Mouse (Mus musculus) heart, adult 8-10 months (tissue): ENCODE data around the gene Btbd10. TPM values are rescaled to one million over a fixed set of nuclear protein-coding genes. Genes with fewer than 3 reads are reported as not detected.
A peak's percentile ranks its signal among the peaks of the same experiment; 100 is the strongest.

Experiments
- DNase-seq: peaks from one replicate; pipeline ENCODE4 v3.0.0; 2022; ENCODE audit warnings: low spot score
- total RNA-seq, 4 experiments: library from RNA; stranded (reverse); gene quantifications; 2 replicates each; pipeline ENCODE4 v1.2.4; 2022

Btbd10 gene
- 10 to 100 TPM in 2 of 4 experiments, 1 to 10 TPM in 2; 8.7 to 11.3 (median 9.9) TPM for total RNA-seq

DNA sequence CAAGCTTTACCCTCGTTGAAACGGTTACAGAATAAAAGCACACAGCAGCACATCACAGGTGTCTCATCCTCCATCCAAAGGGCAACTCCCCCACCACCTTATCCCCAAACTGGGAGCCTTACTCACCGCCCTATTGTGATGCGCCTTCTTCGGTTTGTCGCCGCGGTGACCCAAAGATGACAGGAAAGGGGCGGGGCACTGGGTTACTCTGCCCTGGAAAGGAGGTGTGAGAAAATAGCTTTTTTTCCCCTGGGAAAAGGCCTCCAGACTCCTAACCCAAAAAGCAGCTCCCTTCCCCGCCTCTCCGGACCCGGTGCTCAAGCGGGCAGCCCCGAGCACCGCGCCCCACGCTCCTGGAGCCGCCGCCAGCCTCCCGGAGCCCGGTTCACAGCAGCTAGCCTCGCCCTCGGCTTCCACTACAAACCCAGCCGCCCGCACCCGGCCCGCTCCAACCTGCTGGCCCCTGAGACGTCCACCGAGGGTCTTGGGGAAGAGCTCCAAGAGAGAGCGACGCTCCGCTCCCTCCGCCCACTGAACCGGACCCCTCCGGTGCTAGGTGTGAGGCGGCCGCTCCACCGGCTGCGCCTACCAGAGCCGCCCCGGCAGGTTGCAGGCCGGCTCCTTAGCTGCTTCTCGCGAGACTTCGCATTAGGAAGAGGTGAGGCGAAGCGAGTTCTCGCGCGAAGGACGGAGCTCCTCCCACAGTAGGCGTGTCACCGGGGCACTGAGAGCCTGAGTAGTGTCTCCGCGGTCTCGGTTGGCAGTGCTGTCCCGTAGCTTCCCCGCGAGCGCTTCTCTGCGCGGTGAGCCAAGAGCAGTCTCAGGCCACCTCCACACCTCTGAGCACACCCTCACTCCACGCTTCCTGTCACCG, at the start of gene Btbd10:
Gene Btbd10, minus strand, starts transcription at position 647 of the 874 bp plus-strand sequence.
- peak; percentile 99 for DNase-seq

DNA sequence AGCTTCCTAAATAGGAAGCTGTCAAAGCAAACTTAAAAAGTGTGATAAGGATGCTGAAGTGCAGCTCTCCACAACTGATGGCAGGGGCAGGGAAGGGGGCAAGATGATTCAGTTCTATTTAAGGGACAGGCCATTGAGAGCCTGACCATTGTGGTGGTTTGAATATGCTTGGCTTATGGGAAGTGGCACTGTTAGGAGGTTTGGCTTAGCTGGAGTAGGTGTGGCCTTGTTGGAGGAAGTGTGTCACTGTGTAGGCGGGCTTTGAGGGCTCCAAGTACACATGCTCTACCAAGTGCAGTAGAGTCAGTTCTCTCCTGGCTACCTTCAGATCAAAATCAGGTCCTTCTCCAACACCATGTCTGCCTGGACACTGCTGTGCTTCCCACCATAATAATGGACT, 47.3 kb upstream of the Btbd10 start:
- DNase-seq: no peak

DNA sequence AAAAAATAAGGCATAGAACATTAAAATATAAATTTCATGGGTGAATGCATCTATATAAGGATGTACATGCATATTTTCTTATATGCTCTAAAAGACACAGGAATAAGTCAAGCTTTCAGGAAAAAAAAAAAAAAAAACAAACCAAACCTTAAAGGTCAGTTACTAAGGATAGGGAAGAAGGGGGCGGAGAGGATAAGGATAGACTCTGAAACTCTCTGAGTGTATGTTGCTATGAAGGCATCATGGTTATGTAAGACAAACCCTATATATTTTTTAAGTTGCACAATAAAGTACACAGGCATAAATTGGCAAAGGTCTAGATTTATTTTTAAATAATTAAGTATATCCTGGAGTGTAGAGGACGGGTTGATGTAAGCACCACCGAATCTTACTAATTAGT, 46.1 kb upstream of the Btbd10 start:
- DNase-seq: no peak

DNA sequence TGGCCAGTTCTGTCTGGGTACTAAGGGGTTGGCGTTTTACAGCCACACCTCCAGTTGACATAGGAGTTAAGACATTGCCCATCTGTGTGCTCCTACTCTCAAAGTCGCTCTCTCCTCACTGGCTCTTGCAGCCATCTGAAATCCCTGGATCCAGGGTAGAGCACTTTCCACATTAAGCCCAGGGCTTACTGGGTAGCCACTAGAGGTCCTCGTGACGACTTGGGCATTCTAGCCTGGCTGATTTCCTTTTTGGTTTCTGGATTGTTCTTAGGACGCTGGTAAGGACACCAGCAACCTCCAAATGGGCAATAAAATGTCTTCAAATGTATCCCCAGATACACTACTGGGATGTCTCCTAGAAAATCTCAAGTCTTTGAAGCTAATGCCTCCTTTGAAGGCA, 39.5 kb upstream of the Btbd10 start:
- no peak for DNase-seq

DNA sequence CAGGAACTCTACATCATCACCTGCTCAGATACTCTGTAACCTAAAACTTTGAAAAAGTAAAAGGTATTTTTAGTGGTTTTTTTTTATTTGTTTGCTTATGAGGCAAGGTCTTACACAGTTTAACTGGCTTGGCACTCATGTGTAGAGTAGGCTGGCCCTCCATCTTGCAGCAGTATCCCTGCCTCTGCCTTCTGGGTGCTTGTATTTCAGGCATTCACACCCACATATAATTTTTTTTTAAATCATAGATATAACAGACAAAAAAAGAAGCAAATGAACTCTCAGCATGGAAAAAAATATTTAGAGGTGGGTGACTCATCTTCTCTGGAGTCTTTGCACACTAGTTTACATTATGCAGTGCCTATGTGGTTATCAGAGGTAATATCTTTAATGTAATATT, 28.9 kb upstream of the Btbd10 start:
- DNase-seq: no peak

DNA sequence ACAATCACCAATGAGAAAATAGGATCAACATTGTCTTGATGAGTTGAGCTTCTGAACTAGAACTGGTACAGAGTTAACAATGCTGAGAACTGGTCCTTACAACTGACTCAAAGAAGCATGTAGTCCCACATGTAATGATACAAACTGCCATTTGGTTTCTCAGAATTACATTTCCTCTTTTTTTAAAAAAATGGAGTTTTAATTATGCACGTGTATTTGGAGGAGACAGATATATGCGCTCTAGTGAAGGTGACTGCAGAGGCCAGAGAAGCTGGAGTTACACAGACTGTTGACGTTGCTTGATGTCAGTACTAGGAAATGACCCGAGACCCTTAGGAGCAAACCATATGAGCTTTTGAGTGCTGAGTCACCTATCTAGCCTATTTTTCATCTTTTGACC, 27.5 kb upstream of the Btbd10 start:
- no peak for DNase-seq

DNA sequence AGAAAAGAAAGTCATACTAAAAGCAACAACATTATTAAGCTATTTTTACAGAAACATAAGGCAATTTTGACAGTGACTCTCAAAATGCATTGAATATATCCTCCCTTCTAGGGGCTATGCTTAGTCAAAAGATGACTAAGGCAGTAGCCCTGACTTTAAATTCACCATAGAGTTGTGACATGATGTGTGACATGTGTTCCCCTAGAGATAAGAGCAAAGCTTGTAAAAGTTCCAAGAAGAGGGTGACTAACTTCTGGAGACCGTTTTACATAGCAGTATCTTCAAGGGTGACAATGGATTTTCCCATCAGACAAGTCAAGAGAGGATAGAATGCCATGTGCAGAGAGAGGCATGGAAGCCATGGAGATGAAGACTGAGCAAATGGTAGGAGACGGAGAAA, 22.4 kb upstream of the Btbd10 start:
- no peak for DNase-seq

DNA sequence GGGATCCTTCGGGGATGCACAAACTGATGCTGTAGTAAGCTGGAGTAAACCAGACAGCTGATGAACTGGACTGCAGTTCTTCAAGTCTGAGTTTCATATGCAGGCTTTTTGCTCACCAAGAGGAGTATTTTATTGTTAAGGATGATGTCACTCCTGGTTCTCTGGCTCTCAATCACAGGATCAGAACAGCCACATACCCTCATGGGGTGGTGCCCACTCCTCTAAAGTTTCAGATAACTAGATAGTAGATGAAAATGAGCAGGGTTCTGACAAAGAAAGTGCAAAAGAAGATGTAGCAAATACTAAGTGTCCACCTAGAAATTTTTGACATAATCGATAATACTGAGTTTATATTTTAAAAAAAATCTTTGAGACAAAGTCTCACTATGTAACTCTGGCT, 19.3 kb upstream of the Btbd10 start, which contains the start of gene Pth:
Gene Pth, minus strand, starts transcription at position 101 of the 400 bp plus-strand sequence.
- DNase-seq: no peak

DNA sequence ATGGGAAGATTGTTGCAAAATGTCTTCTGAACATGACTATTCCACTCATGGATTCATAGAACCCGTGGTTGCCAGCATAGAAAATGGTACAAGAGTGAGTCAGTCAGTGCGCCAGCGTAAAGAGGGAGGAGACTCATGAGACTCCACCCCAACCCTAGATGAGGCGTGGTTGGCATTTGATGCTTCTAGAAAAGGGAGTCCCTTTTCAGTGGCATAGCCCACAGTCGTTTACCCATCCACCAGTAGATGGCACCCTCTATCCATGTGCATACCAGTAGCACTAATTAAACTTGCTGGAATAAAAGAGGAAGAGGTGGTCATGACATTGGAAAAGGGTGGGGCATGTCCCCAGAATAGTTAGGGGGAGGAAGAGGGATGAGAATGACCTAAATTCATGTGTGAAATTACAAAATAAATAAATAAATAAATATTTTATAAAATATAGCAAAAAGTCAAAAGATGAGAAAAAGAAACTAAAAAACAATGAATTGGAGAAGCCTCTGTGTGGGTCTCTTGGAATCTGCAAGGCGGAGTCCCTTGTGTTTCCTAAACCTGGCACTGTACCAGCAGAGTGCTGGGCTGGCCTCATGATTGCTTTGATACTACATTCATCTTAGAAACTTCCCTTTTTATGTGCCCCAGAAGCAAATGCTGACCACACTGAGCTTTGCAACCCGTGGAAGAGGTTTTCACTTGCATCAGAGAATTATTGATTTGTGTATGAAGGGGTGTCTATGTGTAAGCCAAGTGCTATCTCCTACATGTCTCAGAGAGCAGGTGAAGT, 8.9 kb upstream of the Btbd10 start:
- DNase-seq: peak; percentile 68

DNA sequence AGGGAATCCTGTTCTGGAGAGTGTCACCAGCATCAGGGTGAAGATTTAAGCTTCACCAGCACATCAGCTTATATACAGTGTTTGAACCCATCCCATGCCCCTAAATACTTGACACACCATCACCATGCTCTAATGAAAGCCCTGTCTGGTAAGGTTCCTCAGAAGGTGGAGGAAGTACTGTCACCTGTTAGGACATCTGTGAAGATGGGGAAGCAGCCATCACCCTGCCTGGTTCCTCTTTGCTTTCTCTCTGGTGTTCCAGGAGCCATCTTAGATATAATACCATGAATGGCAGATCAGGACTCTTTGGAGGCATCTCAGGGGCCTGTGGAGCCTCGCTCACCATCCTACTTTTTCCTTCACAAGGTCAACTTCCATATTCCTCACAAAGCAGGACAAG, 3.5 kb upstream of the Btbd10 start:
- no peak for DNase-seq

DNA sequence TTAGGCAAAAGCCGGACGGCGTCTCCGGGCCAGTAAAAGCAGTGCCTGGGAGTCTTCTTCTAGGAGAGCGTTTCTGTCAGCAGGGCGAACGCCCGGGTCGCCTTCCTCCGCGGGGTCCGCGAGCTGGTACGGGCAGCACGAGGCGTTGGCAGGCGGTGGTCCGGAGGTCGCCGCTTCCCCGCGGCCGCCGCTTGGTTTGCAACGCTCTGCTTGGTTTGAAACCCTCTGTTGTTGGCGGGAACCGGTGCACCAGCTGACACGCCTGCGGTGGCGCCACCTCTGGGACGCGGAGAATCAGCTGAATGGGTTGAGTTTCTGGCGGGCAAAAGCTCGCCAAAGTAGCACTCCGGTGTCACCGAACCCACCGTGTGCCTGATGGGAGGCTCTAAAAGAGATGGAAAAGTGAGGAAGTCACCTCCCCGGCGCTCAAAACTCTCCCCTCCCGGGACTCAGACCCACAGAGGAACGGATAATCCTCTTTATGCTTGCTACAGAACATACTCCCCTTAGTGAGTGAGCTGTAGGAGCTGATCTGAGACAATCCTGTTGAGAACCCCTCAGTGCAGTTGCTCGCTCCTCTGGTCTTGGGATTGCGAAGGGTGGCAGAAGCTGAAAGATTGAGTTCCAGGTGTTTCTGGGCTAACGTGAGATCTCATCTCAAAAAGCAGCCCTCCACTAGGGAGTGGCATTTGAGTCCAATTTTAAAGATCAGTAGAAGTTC, 588 bp upstream of the Btbd10 start:
- DNase-seq: peak; percentile 57

DNA sequence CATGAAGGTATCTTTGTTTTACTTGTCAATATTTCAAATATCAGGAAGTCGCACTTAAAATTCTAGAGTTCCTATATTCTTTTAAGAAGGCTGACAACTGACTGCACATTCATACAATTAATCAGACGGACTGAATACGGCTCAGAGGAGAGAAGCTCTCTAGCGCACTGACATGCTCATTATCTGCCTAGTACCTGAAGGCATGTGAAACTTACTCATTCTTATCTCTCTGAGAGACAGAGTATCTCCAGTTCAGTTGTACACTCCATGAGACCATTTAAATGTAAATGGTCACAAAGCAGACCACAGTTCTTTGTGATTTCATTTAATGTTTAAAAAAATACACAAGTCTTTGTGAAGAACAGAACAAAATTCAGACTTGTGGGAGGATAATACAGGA, 1.8 kb downstream of the Btbd10 start:
- no peak for DNase-seq

DNA sequence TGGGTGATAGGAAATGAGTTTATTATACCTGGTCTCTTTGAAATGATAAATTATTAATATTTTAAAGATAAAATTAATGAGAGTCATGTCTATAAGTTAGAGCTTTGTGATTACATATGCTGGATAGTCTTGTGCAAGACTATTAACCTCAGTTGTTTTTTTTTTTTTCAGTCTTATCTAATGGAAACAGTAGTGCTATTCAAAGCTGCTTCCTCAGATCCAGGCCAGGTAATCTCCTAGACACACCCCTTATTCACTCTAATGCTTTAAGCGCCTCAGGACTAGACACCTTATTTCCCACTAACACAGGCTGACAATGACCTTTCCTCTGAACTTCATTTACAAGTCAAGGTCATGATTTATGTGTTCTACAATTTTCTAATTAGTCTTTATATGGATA, 20.1 kb downstream of the Btbd10 start:
- no peak for DNase-seq

DNA sequence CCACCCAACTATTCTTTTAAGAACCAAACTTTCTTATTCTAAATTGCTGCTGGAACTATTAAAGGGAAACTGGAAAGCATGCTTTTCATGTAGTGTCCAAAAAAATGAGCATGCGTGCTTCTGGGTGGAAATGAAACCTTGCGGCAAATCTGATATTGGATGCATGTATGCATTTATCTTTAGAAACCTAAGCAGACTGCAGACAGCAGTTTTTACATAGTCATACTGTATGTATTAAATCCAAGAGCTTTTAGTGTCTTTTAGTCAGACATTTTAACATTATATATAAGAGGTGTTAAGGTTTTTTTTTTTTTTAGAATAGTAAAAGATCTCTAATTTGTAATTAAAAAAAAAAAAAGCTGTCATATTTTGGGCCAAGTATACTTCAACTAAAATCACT, 21.5 kb downstream of the Btbd10 start:
- no peak for DNase-seq

DNA sequence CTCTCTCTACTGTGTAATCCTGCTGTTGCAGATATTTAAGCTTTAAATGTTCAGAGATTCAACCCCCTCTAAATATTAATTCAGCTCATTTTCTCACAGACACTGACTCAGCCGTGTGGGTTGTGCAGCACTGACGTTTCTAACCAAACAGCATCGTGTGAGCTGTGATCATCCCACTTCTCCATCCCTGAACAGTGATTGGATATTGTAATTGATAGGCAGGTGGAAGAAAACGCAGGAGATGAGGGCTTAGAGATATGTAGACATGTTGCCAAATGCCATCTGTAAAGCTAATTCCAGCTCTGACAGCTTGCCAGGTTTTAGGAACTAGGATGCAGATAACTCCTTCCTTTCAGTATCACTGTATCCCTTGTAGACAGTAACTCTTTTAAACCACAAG, 21.9 kb downstream of the Btbd10 start:
- peak; percentile 31 for DNase-seq

DNA sequence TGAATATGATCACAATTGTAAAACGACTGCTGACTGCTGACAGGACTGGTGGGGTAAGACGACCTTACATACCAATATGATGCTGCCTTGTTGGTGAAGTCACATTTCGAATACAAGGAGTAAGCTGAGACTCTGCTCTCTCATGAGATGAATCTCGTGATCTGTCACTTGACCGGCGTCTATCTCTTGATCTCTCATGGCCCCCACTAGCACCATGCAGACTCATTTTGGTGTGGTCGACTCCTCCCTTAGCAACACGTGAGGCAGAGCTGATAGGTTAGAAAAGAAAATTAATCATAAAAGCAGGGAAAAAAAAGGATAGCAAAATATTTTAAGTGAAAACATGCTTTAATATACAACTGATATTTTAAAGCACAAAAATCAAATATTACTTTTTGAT, 33.9 kb downstream of the Btbd10 start:
- DNase-seq: no peak

DNA sequence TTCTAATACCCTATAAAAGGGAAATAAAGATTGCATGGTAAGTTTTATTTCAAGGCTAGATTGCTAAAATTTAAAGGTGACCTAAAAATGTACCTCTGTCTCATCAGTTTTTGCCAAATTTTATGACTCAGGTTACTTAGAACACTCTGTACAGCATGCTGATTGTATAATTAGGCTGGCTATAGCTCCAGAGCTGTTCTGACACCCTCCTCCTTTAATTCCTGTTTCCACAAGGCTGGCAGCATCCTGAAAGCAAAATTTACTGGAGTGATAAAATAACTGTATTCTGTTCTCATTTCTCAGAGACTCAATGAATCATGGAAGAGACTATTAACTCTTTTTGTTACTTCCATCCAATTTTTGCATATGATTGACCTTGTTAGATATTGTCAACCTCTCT, 35.2 kb downstream of the Btbd10 start:
- no peak for DNase-seq

DNA sequence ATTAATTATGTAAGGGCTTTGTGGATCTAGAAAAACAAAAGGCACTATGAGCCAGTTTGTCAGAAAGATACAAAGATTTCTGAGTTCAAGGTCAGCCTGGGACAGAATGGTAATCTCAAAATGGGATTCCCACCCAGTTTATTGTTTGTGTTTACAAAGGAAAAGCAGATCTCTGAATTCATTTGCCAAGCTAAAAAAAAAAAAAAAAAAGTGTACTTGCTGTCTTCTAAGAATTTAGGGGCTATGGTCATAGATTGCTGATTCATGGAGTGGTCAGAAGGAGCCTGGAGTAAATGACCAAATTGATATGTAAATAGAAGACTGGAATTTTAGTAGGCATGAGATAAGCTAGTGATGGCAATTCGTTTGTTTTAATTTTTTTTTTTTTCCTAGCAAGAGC, 49.1 kb downstream of the Btbd10 start:
- no peak for DNase-seq

DNA sequence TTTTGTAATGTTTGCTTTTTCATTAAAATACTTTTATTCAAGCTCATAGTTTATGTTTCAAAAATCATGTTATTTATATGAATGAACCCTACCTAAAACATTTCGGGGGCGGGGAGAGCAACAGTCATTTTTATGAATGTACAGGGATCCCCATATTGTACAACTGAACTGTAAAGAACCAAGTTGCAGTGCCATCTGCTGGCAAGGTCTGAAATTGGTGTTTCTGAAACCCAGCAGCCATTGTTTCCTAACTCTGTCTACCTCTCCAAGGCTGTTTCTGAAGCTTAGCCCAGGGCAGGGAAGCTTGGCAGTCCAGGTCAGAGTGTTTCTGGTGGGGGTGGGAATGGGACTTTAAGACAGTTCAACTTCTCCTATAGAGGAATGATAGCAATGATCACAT, 57.4 kb downstream of the Btbd10 start:
- peak; percentile 11 for DNase-seq

DNA sequence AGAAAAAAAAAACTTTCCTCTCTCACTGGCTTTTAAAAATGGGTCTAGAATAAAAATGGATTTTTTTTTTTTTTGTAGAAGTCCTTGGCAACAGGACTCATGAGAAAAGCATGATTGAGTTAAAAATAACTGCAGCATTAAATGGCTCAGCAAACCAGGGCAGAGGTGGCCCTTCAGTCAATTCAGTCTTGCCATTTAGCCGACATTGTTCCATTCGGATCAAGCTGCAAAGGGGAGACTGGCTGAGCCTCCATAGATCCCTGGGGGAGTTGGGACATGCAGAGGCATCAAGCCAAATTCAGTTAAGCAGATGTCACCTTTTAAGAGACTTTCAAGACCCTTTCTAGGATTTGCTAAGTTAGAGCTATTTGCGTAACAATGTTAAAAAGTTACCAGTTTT, 59.1 kb downstream of the Btbd10 start:
- DNase-seq: peak; percentile 4

DNA sequence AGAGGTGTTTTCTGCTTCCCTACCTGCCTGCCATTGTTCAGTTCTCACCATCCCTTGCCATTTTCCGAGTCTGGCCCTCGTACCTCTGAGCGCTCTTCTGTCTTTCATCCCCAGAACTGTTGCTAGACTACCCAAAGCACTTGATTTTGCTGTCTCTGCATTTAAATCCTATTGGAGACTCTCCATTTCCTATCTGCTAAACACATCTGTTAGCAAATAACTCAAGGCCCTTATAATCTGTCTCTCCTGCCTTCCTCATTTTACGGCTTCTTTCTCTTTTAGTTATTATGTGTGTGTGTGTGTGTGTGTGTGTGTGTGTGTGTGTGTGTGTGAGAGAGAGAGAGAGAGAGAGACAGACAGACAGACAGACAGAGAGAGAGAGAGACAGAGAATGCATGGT, 71.4 kb downstream of the Btbd10 start:
- no peak for DNase-seq
